Mouse (Mus musculus) hindbrain, embryonic 10.5 days (tissue): ENCODE data around the gene Usp32. TPM values are rescaled to one million over a fixed set of nuclear protein-coding genes. Genes with fewer than 3 reads are reported as not detected.

Experiments used
- DNase-seq: peaks from one replicate; pipeline ENCODE4 v3.0.0-alpha.2; 2017; ENCODE audit warnings: low spot score
- H3K27ac ChIP-seq: fragments of 300-500 bp; sonication (generic); 2 replicates; pipeline ENCODE4 v1.5.1; 2016; ENCODE audit warnings: mild to moderate bottlenecking, moderate library complexity
- H3K27me3 ChIP-seq: fragments of 300-500 bp; sonication (generic); 2 replicates; pipeline ENCODE4 v1.6.1; 2016; ENCODE audit warnings: mild to moderate bottlenecking; ENCODE audit not compliant: poor library complexity, insufficient read depth, severe bottlenecking
- H3K36me3 ChIP-seq: fragments of 300-500 bp; sonication (generic); 2 replicates; pipeline ENCODE4 v1.6.1; 2016; ENCODE audit warnings: mild to moderate bottlenecking, moderate library complexity
- H3K4me1 ChIP-seq: fragments of 300-500 bp; sonication (generic); replicated peaks from 2 replicates; pipeline ENCODE4 v1.6.1; 2016; ENCODE audit warnings: mild to moderate bottlenecking
- H3K4me3 ChIP-seq: fragments of 300-500 bp; sonication (generic); 2 replicates; pipeline ENCODE4 v1.5.1; 2016; ENCODE audit warnings: mild to moderate bottlenecking, moderate library complexity
- H3K9me3 ChIP-seq: fragments of 300-500 bp; sonication (generic); 2 replicates; pipeline ENCODE4 v1.6.1; 2016; ENCODE audit warnings: mild to moderate bottlenecking, moderate library complexity
- WGBS: fragments of 180-500 bp; shearing (Covaris S2); methylation state at CpG from one replicate; pipeline ENCODE4 v1.1.7; 2016; 5-methylcytosine and 5-hydroxymethylcytosine counted together
- polyA plus RNA-seq: library from polyadenylated mRNA; unstranded; fragments of >200 nt; fragmentation: Nextera tagmentation; extraction: Ambion mirVana; gene quantifications from 2 replicates; pipeline ENCODE4 v1.2.1, GENCODE M21; 2016

The Usp32 gene
- polyA plus RNA-seq = 4.3 and 4.6 TPM in 2 replicates

DNA sequence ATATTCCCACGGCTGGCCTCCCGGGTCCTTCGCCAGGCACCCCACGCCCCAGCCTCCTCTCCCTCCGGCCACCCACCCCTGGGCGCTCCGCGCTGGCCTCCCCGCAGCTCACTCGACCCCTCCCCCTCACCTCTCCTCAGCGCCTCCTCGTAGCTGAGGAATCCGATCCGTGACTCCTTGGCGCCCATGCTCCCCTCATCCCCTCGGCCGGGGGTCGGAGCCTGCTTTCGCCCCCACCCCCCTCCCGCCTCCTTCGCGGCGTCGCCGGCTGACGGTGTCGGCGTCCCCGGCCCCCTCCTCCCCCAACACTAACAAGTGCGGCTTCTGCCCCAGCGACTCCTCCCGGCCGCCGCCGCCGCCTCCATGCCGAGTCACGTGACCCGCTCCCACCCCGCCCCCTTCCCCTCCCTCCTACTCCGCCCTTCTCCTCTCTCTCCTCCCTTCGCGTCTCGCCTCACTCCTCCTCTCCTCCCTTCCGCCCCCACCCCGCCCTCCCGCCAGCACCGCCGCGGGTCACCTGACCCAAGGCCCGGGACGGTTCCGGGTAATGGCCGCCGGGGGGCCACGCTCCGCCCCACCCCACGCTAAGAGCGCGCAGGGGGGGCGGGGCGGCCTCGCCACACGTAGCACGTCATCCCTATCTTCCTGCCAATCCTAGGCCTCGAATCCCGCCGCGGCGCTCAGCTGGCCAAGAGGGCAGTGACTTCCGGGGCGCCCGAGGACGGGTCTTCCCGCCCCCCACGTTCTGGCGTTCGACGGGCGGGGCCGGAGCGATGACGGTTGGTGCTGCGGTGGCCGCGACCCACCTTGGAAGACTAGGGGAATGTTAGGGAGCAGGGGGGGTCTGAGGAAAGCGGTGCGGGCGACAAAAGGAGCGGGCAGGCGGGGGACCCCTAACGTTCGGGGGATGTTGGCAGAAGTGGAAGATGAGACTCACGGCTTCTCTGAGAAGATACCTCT is at the start of gene Usp32:
Gene Usp32 (minus strand): TSS at position 581 of the 960 bp plus-strand sequence.
- WGBS = under 1% methylated on average over 93 of the region's 94 CpGs

DNA sequence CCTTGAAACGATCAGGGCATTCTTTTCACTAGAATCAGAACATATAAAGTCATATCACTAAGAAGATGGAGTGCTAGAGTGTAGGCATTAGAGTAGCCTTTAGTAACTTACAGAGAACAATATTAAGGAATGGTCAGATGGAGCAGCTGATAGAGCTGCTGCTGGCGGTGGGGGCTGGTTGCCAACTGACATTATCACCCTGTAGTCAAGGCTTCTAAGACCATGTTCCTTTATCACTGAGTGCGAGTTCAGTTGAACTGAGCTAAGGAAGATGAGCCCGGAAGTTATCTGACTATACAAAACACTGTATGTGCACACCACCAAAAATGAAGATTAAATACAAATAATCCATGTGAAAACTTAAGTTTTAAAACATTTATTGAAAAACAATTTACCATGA is 49.1 kb upstream of the Usp32 start:
- peaks cover 59% of the 10 kb centered on the region for H3K36me3 ChIP-seq
- 90% methylated on average over 4 of the region's 4 CpGs for WGBS
- no peak for DNase-seq

More for the DNA sequence above, at the start of gene Usp32:
- Histone ChIP-seq H3K4me1 (peaks cover 19% of the 10 kb centered on the region), H3K27me3 (no peaks in the 10 kb centered on the region), H3K9me3 (no peaks in the 10 kb centered on the region), H3K4me3 (peak within 1 kb of the TSS; percentile 81), H3K36me3 (no peaks in the 10 kb centered on the region), H3K27ac (peak within 1 kb of the TSS; percentile 96)
- peak; percentile 98 for DNase-seq

DNA sequence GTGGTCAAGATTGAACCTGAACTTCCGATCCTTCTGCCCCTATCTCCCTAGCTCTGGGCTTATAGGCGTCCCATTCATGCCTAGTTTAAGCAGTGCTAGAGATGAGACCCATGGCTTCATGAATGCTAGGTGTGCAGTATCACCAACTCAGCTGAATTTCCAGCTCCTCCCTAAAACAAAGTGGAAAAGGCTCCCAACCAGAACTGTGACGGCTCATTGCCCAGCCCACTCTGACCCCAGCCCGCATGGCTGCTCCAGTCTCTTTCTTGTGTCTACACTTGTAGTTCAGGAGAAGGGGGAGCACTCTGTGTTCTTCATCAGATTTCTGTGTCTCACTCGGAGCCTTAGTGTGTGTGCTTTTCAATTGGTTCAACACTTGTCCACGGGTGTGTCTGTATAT is 44.9 kb upstream of the Usp32 start:
- no peak for DNase-seq
- no peaks in the 10 kb centered on the region for H3K27me3 ChIP-seq
- 92% methylated on average over 6 of the region's 6 CpGs for WGBS

More for the DNA sequence above, 49.1 kb upstream of the Usp32 start:
- Histone ChIP-seq H3K27ac (no peak overlapping the region), H3K4me1 (no peaks in the 10 kb centered on the region), H3K27me3 (no peaks in the 10 kb centered on the region), H3K9me3 (no peaks in the 10 kb centered on the region), H3K4me3 (no peak overlapping the region)

DNA sequence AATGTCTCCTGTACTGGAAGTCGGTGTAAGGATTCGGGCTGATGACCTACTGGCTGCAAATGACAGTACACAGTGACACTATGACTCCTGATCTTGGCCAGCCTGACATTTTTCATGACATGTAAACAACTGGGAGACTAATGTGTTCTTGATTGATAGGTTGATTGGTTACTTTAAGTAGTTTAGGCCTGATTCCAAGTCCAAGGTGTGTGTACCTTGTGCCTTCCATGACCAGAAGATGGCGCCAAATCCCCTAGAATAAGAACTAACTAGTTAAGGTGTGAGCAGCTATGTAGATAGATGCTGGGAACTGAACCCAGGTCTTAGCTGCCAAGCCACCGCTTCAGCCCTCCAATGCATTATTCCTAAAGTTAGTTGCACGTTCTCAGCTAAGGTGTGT is 44.1 kb upstream of the Usp32 start:
- Histone ChIP-seq H3K36me3 (peaks cover 10% of the 10 kb centered on the region), H3K9me3 (no peaks in the 10 kb centered on the region), H3K4me1 (peaks cover 13% of the 10 kb centered on the region), H3K27ac (no peak overlapping the region), H3K27me3 (no peaks in the 10 kb centered on the region), H3K4me3 (no peak overlapping the region)
- 66% methylated on average over 5 of the region's 5 CpGs for WGBS
- DNase-seq = peak; percentile 23

More for the DNA sequence above, 44.9 kb upstream of the Usp32 start:
- H3K4me1 ChIP-seq = peaks cover 13% of the 10 kb centered on the region
- no peak overlapping the region for H3K4me3 ChIP-seq
- peaks cover 17% of the 10 kb centered on the region for H3K36me3 ChIP-seq
- H3K9me3 ChIP-seq = no peaks in the 10 kb centered on the region
- no peak overlapping the region for H3K27ac ChIP-seq

DNA sequence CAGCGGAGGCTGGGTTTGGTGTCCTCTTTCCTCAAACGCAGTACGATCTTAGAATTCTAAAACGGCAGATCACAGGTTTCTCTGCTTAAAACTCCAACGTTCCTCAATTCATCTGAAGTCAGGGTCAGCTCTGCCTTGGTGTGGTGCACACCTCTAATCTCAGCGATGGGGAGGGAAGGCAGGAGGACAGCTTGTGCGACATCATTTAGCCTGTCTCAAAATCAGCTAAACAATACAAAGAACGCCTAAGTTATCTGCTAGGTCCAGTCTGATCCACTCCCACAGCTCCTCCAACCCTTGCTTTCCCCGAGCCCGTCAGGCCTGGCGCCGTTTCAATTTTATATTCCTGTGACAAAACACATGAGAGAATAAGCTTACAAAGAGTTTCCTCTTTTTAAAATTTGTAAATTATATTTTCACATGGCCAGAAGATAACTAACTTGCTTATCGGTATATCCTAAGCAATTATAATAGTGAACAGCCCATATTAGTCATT is 43.4 kb upstream of the Usp32 start:
- WGBS = 32% methylated on average over 13 of the region's 13 CpGs
- Histone ChIP-seq H3K27me3 (no peaks in the 10 kb centered on the region), H3K36me3 (peaks cover 2% of the 10 kb centered on the region), H3K27ac (peak overlapping the region; percentile 81), H3K4me3 (peak overlapping the region; percentile 51), H3K4me1 (peaks cover 13% of the 10 kb centered on the region), H3K9me3 (no peaks in the 10 kb centered on the region)
- DNase-seq = no peak

DNA sequence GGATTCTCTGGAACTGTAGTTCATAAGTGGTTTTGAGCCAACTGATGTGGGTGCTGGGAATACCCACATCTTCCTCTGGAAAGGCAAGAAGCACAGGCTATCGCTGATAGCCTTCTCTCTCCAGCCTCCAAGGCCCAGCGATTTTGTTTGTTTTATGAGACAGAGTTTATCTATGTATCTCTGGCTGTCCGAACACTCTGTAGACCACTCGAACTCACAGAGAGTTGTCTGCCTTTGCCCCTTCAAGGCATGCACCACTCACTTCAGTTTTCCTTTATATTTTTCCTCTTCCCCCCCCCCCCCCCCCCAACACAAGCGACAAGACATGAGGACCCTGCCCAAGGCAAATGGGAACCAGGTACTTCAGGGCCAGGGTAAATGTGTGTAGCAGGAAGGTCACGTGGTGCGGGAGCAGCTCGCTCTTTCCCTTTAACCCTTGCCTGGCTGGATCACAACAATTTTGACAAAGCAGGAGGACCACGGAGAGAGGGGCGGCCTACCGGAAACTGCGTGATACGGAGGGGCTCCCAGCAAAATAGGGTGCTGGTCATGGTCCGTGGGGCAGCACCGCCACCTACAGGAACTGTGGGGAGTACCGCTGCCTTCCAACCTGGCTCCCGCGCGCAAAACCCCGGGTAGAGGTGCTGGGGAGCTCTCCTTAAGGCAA is 42.8 kb upstream of the Usp32 start:
- peaks cover 13% of the 10 kb centered on the region for H3K4me1 ChIP-seq
- no peaks in the 10 kb centered on the region for H3K27me3 ChIP-seq
- peak overlapping the region; percentile 81 for H3K27ac ChIP-seq
- H3K9me3 ChIP-seq = no peaks in the 10 kb centered on the region
- peak overlapping the region; percentile 51 for H3K4me3 ChIP-seq
- 7% methylated on average over 20 of the region's 20 CpGs for WGBS
- no peaks in the 10 kb centered on the region for H3K36me3 ChIP-seq
- peak; percentile 88 for DNase-seq

DNA sequence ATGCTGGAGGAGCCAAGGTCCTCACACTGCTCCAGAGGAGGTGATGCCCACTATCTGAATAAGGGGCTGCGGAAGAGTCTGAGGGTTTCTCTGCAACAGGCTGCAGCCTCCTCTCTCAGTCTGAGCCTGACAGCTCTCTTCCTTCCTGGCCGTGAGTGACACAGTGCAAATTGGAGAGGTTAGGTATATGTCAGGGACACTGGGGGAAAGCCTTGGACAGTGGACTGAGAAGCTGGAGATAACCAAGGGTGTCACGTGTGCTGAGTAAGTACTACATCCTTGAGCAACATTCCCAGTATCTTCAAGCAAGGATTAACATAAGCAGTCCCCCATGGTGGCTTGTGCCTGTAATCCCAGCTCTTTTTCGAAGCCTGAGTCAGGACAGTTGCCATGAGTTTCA is 38.5 kb upstream of the Usp32 start:
- H3K36me3 ChIP-seq = no peaks in the 10 kb centered on the region
- 82% methylated on average over 4 of the region's 4 CpGs for WGBS
- H3K4me3 ChIP-seq = no peak overlapping the region
- no peak overlapping the region for H3K27ac ChIP-seq
- H3K4me1 ChIP-seq = peaks cover 11% of the 10 kb centered on the region
- DNase-seq = no peak
- H3K9me3 ChIP-seq = no peaks in the 10 kb centered on the region
- H3K27me3 ChIP-seq = no peaks in the 10 kb centered on the region

DNA sequence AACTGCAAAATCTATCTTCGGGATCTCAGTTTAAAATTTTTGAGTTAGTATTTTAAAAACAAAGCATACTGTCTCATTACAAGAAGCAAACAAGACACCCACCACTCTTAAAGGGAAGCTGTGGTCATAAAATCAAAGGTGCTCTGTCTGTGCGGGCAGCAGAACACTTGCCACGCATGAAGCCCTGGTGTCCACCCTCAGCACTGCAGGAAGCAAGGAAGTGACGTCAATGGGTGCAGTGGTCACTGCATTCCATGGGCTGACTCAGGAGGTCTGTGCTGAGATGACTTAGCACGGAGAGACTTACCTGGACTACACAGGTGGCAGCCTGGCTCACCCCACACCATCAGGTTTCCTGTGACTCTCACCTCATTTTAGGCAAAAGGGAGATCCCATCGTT is 37.8 kb upstream of the Usp32 start:
- H3K4me1 ChIP-seq = peaks cover 5% of the 10 kb centered on the region
- H3K9me3 ChIP-seq = no peaks in the 10 kb centered on the region
- no peaks in the 10 kb centered on the region for H3K36me3 ChIP-seq
- DNase-seq = no peak
- H3K27ac ChIP-seq = no peak overlapping the region
- H3K27me3 ChIP-seq = no peaks in the 10 kb centered on the region
- H3K4me3 ChIP-seq = no peak overlapping the region
- 86% methylated on average over 6 of the region's 6 CpGs for WGBS

DNA sequence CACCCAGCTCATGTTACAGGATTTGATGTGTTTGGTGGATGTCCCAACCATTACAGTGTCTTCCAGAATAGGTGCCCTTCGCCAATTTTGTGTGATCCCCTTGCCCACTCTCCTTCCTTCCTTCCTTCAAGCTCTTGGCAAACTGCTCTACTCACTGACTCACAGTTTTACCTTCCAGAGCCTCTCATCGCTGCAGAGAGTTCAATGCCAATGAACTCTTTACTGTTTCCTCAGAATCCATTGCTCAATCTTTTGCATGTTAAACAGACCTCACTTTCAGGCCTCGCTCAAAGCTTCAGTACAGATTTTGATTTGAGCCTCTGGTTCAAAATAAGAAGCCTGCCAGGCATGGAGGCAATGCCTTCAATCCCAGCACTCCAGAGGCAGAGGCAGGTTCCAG is 36.0 kb upstream of the Usp32 start:
- no peak for DNase-seq
- no peaks in the 10 kb centered on the region for H3K9me3 ChIP-seq
- no peaks in the 10 kb centered on the region for H3K36me3 ChIP-seq
- H3K27ac ChIP-seq = no peak overlapping the region
- H3K27me3 ChIP-seq = no peaks in the 10 kb centered on the region
- no peak overlapping the region for H3K4me3 ChIP-seq
- H3K4me1 ChIP-seq = no peaks in the 10 kb centered on the region
- 88% methylated on average over 3 of the region's 3 CpGs for WGBS

DNA sequence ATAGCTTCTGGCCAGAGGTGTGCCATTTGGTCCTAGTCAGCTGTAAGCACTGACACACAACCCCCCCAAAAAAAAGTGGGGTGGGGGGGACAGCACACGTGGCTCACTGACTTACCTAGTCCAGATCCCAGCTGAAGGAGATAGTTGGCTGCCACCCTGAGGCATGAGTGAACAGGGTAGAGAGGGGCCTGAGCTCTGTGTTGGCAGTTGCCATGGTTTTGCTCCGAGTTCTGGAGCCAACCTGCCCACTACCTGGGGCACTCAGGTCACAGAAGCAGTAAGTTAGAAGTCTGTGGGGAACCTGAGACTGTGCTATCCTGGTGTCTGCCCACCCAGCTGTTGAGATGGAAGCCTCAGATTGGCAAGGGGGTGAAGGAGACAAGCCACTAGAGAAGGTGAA is 30.9 kb upstream of the Usp32 start:
- no peaks in the 10 kb centered on the region; the same call in 1 of the 2 replicates for H3K27me3 ChIP-seq
- H3K4me3 ChIP-seq = no peak overlapping the region
- no peaks in the 10 kb centered on the region for H3K9me3 ChIP-seq
- WGBS = 49% methylated on average over 2 of the region's 2 CpGs
- H3K4me1 ChIP-seq = peaks cover 11% of the 10 kb centered on the region; the same call in 1 of the 2 replicates
- H3K36me3 ChIP-seq = no peaks in the 10 kb centered on the region
- peak overlapping the region; percentile 80; the same call in 1 of the 2 replicates for H3K27ac ChIP-seq
- DNase-seq = no peak

DNA sequence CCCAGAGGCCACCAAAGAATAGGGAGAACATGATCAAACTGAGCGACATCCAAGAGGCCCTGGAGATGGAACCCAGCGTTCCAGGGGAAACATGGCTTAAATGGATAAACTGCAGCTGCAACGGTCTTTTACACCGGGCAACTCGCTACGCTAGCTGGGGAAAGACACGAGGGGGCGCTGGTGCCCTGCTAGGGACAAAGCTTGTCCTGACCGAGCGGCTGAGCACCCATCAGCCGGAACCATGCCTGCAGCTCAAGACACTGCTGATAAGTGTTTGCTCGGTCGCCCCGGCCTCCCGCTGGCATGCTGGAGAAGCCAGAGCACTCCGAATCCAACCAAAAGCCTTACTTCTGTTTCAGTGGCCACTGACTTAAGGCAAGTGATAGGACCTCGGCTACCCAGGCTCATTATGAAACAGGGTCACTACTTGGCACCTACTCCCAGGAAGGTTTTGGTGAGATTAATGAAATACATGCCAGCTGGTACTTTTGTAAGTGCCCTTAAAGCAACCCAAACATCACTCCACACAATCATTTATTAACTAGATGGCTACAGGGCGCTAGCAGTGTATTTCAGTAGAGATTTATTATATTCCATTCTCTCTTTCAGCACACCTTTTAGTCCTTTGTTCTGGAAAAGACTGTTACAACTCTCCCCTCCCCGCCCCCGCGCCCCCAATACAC is 30.2 kb upstream of the Usp32 start, which contains the start of gene 1700125H20Rik:
Gene 1700125H20Rik (plus strand): TSS at position 347 of the 683 bp plus-strand sequence.
- Histone ChIP-seq H3K27me3 (no peaks in the 10 kb centered on the region; the same call in 1 of the 2 replicates), H3K27ac (peak within 1 kb of the TSS; percentile 80), H3K4me3 (peak within 1 kb of the TSS; percentile 47), H3K9me3 (no peaks in the 10 kb centered on the region), H3K4me1 (peaks cover 11% of the 10 kb centered on the region; the same call in 1 of the 2 replicates), H3K36me3 (no peaks in the 10 kb centered on the region)
- 13% methylated on average over 21 of the region's 21 CpGs for WGBS
- DNase-seq = peak; percentile 88

DNA sequence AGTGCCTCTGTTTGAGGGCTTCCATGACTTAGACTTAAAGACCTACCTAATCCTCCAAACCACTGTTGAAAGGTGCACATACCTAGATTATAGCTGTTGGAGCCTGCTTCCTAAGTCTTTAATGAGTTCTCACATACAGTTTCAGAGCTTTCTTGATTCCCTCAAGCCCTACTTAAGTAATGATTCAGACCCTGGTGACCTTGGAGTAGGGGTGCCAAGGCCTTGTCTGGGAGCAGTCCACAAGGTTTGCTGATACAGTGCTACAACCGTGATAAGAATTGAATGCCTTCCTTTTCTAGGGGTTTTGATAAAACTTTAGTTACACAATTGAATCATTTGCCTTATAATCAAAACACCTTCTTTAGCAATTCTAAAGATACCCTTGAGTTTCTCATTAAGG is 27.5 kb upstream of the Usp32 start:
- Histone ChIP-seq H3K4me3 (no peak overlapping the region), H3K4me1 (peaks cover 11% of the 10 kb centered on the region; the same call in 1 of the 2 replicates), H3K36me3 (no peaks in the 10 kb centered on the region), H3K9me3 (no peaks in the 10 kb centered on the region), H3K27ac (no peak overlapping the region), H3K27me3 (no peaks in the 10 kb centered on the region; the same call in 1 of the 2 replicates)
- DNase-seq = no peak
- 84% methylated on average over 1 of the region's 1 CpGs for WGBS
